Mouse (Mus musculus) liver, embryonic 16.5 days (tissue): Measurements from ENCODE around the gene Thra. TPM values are rescaled to one million over a fixed set of nuclear protein-coding genes. Genes with fewer than 3 reads are reported as not detected.

ENCODE experiments used
- ATAC-seq: fragments of 200-750 bp; cut with Nextera tagmentation; 2 replicates; pipeline ENCODE4 v1.8.0; 2017; ENCODE audit warnings: low read depth, mild to moderate bottlenecking, moderate number of reproducible peaks, moderate library complexity
- H3K27ac ChIP-seq: fragments of 300-500 bp; sonication (generic); 2 replicates; pipeline ENCODE4 v1.5.1; 2014; ENCODE audit warnings: mild to moderate bottlenecking, low read length
- H3K27me3 ChIP-seq: fragments of 300-500 bp; sonication (generic); 2 replicates; pipeline ENCODE4 v1.6.1; 2014; ENCODE audit warnings: low read depth, low read length, mixed read lengths; ENCODE audit not compliant: control insufficient read depth, insufficient read depth
- H3K36me3 ChIP-seq: fragments of 300-500 bp; sonication (generic); 2 replicates; pipeline ENCODE4 v1.6.1; 2014; ENCODE audit warnings: mild to moderate bottlenecking; ENCODE audit not compliant: control insufficient read depth, insufficient read depth
- H3K4me1 ChIP-seq: fragments of 300-500 bp; sonication (generic); 2 replicates; pipeline ENCODE4 v1.6.1; 2014; ENCODE audit warnings: low read depth, low read length, mixed read lengths; ENCODE audit not compliant: control insufficient read depth
- H3K4me2 ChIP-seq: fragments of 300-500 bp; sonication (generic); 2 replicates; pipeline ENCODE4 v1.6.1; 2014; ENCODE audit warnings: low read depth, low read length, mixed read lengths
- H3K4me3 ChIP-seq: fragments of 300-500 bp; sonication (generic); 2 replicates; pipeline ENCODE4 v1.5.1; 2014; ENCODE audit warnings: low read depth, mild to moderate bottlenecking, low read length
- H3K9ac ChIP-seq: fragments of 300-500 bp; sonication (generic); 2 replicates; pipeline ENCODE4 v1.6.1; 2014; ENCODE audit warnings: low read depth, low read length
- H3K9me3 ChIP-seq: fragments of 300-500 bp; sonication (generic); replicated peaks from 2 replicates; pipeline ENCODE4 v1.6.1; 2016; ENCODE audit warnings: low read length; ENCODE audit not compliant: control insufficient read depth
- WGBS: fragments of 180-500 bp; shearing (Covaris S2); extraction: QIAGEN DNeasy Blood & Tissue Kit; methylation state at CpG from one replicate; pipeline ENCODE4 v1.1.7; 2014; ENCODE audit not compliant: insufficient replicate concordance; 5-methylcytosine and 5-hydroxymethylcytosine counted together
- polyA plus RNA-seq: library from polyadenylated mRNA; unstranded; fragments of >200 nt; fragmentation: Nextera tagmentation; extraction: Ambion mirVana; gene quantifications from 2 replicates; pipeline ENCODE4 v1.2.1, GENCODE M21; 2015

Gene Thra
- polyA plus RNA-seq, 1 experiment from 2014 or later = 7.7 TPM

DNA sequence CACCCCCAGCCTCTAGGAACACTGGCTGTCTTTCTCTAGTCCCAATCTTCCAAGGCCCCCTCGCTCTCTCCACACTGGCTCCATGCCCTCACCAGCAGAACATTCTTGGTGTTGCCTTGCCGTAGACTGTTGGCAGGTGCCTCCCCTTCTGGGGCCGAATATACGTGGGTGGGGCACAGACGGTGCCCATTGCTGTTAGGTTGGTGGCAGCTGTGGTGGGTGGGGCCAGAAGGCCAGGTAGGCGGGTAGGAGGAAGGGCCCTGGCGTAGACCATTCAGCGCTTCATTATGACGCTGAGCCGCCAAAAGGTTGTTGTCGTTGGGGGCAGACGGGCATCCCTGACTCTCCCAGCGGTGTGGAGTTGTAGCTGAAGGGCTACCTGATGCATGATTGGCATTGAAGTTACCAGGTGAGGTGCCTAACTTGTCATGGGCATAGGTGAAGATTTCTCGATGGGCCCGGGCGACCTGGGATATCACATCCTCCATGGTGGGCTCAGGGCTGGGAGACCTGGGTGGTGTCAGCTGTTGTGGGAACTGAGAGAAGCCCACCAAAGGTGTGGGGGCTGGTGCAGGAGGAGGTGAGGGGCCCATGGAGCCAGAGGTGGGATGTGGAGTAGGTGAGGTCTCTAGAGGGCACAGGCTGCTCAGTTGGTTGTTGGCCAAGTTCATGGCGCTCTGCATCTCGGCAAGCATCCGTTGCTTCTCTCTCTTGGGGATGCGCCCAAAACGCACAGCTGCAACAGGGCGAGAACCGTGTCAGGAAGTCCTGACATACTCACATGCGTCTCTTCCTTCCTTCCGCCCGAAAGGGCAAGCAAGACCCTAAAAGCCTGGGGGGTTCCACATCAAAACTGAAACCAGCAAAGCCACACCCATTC, 29.9 kb downstream of the Thra start:
- Histone ChIP-seq H3K9ac (no peak overlapping the region), H3K4me2 (no peak overlapping the region), H3K27me3 (no peaks in the 10 kb centered on the region), H3K4me3 (no peak overlapping the region), H3K27ac (no peak overlapping the region; the same call in 1 of the 2 replicates), H3K9me3 (no peaks in the 10 kb centered on the region), H3K36me3 (no peaks in the 10 kb centered on the region), H3K4me1 (peaks cover 89% of the 10 kb centered on the region)
- no peak for ATAC-seq
- 82% methylated on average over 26 of the region's 26 CpGs for WGBS

DNA sequence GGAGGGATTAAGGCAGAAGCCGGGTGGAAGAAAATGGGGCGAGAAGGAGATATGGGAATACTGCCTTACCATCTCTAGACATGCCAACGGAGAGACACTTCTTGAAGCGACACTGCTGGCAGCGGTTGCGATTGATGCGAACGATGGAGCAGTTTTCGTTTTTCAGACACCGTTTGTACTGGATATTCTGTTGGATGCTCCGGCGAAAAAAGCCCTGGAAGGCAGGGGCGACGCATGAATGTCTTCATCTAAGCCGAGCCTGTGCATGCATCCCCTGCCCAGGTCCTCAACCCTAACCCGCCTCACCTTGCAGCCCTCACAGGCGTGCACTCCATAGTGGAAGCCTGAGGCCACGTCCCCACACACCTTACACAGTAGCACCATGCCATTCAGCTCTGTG, 30.7 kb downstream of the Thra start:
- no peak overlapping the region for H3K27ac ChIP-seq
- no peak overlapping the region for H3K4me2 ChIP-seq
- H3K4me1 ChIP-seq = peaks cover 90% of the 10 kb centered on the region
- H3K9ac ChIP-seq = no peak overlapping the region
- H3K36me3 ChIP-seq = no peaks in the 10 kb centered on the region
- no peak overlapping the region for H3K4me3 ChIP-seq
- ATAC-seq = no peak
- no peaks in the 10 kb centered on the region for H3K9me3 ChIP-seq
- no peaks in the 10 kb centered on the region for H3K27me3 ChIP-seq
- WGBS = 88% methylated on average over 18 of the region's 18 CpGs

DNA sequence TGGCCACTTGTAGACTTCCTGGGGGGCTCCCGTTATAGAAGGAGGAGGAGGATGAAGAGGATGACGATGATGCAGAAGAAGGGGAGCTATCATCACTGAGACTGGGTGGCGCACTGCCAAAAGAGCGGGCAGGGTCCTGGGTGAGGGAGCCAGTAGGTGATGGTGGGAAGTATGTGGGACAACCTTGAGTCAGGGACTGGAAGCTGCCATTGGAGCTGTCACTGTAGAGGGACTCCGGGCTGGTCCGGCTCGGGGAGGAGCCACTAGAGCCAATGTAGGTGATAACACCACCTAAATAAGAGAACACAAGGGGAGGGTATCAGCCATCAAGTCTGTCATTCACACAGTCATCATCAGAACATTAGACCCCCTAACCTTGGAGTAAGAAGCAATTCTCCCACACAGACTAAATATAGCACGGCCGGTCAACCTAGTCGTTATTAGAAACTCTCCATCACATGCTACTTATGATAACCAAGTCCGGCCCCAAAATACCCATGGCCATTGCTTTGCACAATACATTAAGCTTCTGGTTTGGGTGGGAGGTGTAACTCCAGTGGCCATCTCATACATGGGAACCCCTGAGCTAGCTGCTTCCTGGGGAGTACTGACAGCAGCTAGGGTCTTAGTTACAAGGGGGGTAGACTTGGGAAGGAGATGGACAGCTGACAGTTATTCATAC, 31.5 kb downstream of the Thra start:
- no peak overlapping the region for H3K4me2 ChIP-seq
- ATAC-seq = no peak

DNA sequence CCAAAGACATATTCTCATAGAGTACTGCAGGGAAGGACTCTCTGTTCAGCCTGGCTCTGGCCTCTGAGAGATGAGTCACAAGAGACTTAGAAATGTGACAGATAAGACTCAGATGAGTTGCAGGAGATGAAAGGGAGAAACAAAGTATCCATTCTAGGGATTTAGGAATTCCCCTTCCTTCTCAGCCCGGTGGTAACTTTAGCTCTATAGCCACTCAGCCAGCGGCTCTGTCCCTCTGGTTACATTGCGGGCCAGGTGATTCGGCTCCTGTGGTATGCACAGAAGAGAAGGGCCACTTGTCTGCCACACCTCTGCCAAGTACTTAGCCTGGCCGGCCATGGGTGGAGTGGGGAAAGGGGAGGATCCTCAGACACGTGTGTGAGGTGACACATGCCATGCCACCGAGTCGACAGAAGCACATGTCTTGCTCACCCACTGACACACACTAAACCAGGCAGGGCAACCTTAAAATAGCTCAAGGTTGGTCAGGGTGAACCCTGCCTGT, 32.3 kb downstream of the Thra start:
- 44% methylated on average over 8 of the region's 8 CpGs for WGBS
- H3K4me3 ChIP-seq = no peak overlapping the region
- peaks cover 89% of the 10 kb centered on the region for H3K4me1 ChIP-seq
- H3K27me3 ChIP-seq = no peaks in the 10 kb centered on the region
- no peak for ATAC-seq
- H3K27ac ChIP-seq = peak overlapping the region; percentile 52
- H3K36me3 ChIP-seq = no peaks in the 10 kb centered on the region
- no peaks in the 10 kb centered on the region for H3K9me3 ChIP-seq
- H3K9ac ChIP-seq = no peak overlapping the region
- H3K4me2 ChIP-seq = no peak overlapping the region

More for the DNA sequence above, 31.5 kb downstream of the Thra start:
- H3K9ac ChIP-seq = no peak overlapping the region
- no peaks in the 10 kb centered on the region for H3K36me3 ChIP-seq
- no peaks in the 10 kb centered on the region for H3K27me3 ChIP-seq
- H3K9me3 ChIP-seq = no peaks in the 10 kb centered on the region
- H3K27ac ChIP-seq = peak overlapping the region; percentile 11
- H3K4me3 ChIP-seq = no peak overlapping the region
- H3K4me1 ChIP-seq = peaks cover 91% of the 10 kb centered on the region
- 69% methylated on average over 11 of the region's 11 CpGs for WGBS

DNA sequence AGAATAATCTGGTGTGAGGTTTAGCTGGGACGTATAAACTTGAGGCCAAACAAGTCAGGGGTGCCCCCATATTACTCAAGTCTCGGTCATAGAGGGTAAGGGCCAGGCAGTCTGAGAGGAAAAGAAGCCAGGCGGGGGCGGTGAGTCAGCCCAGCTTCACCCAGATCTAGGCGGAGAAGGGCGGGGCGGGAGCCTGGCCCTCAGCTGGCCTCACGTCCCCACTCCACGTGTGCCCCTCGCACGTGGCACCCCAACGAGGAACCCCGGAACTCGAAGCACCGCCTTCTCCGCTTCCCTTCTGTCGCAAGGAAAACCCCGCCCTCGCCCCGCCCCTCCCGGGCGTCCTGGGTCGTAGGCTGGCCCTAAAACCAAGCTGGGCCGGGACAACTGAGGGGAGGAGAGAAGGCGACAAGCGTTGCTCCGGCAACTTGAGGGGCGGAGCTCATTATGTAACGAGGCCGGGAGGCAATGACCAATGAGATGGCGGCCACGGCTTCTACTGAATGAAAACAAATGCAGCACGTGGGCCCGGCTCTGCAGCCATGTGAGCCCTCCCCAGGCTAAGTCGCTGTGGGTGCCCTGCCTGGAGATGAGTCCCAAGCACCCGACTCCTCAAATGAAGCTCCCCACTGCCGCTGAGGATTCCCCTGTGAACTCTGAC, 33.3 kb downstream of the Thra start:
- Histone ChIP-seq H3K9ac (0 out of 2 replicates have a peak overlapping the region, but pooled peaks have one; percentile 11), H3K4me2 (peak overlapping the region; percentile 73)
- WGBS = under 1% methylated on average over 37 of the region's 37 CpGs

DNA sequence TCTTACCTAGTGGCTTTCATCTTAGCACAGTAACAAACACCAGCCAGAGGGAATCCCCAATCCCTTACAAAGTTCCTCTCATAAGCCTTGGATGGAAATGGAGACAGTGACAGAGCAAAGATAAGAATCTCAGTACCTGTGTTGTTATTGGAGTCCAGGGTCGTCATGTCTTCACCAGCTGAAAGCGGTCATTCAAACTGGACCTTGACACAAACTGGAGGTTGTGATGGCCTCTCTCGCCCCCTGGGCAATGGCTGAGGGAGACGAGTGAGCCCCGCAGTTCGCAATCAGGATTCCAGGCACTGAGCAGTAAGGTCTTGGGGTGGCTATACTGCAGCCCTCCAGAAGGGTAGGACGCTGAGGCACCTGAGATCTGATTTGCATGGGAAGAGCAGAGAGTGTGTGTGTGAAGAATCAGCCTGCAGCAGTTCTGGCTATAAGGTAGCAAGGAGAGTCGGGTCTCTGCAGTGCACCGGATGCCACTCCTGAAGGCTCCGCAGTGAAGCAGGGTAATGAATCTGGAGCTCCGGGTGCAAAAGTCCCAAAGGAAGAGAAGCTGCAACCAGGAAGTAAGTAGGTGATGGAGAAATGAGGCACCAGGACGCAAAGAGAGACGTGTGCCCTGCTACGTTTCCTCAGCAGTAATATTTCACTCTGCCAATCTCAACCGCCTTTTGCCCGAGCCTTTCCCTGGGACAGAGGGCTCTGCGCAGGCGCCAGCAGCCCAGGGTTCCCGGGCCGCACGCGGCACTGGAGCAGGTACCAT, 34.3 kb downstream of the Thra start, which contains the start of gene Nr1d1:
Gene Nr1d1, minus strand, starts transcription at position 752 of the 766 bp plus-strand sequence.
- WGBS = under 1% methylated on average over 22 of the region's 22 CpGs
- H3K4me1 ChIP-seq = peaks cover 69% of the 10 kb centered on the region
- peak within 1 kb of the TSS; percentile 46 for H3K4me3 ChIP-seq
- H3K27ac ChIP-seq = peak within 1 kb of the TSS; percentile 78
- peak within 1 kb of the TSS; percentile 37 for H3K9ac ChIP-seq
- no peaks in the 10 kb centered on the region for H3K36me3 ChIP-seq
- no peaks in the 10 kb centered on the region for H3K27me3 ChIP-seq
- peak within 1 kb of the TSS; percentile 73 for H3K4me2 ChIP-seq
- no peaks in the 10 kb centered on the region for H3K9me3 ChIP-seq
- no peak for ATAC-seq

More for the DNA sequence above, 33.3 kb downstream of the Thra start:
- peak; percentile 90 for ATAC-seq
- Histone ChIP-seq H3K36me3 (no peaks in the 10 kb centered on the region), H3K27ac (0 out of 2 replicates have a peak overlapping the region, but pooled peaks have one; percentile 36), H3K9me3 (no peaks in the 10 kb centered on the region), H3K4me3 (peak overlapping the region; percentile 46), H3K4me1 (peaks cover 79% of the 10 kb centered on the region), H3K27me3 (no peaks in the 10 kb centered on the region)

- H3K27me3 ChIP-seq = no peaks in the 10 kb centered on the region
- no peaks in the 10 kb centered on the region for H3K9me3 ChIP-seq
- 2% methylated on average over 15 of the region's 15 CpGs for WGBS
- H3K27ac ChIP-seq = peak overlapping the region; percentile 78
- peak; percentile 49 for ATAC-seq
- H3K4me3 ChIP-seq = peak overlapping the region; percentile 46
- H3K36me3 ChIP-seq = no peaks in the 10 kb centered on the region
- H3K9ac ChIP-seq = peak overlapping the region; percentile 37
- peak overlapping the region; percentile 73 for H3K4me2 ChIP-seq
- peaks cover 64% of the 10 kb centered on the region for H3K4me1 ChIP-seq
Observed at GRCm38 (mm10) chr11:98775348-98776051, 35.1 kb downstream of the Thra start.
